Mouse (Mus musculus): ENCODE data around the gene Gm42878. TPM values are rescaled to one million over a fixed set of nuclear protein-coding genes. Genes with fewer than 3 reads are reported as not detected.

Gene Gm42878
- polyA plus RNA-seq, 1 experiment, result not detected

DNA sequence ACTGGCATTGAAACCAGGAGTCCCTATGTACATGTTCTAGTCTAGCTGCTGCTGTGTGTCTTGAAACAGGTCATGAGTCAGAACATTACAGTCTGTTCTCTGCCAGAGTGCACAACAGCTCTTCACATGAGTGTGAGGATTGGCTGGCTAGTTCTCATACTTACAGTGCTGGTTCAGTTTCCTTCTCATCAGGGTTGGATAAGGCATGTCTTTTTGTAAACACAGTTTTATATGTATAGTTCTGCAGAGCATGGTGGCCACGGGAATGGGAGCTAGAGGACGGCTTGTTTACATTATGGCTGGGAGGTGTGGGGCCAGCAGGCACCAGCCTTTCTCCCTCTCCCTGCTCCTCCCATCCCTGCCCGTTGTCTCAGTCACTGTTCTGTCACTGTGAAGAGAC is 75.7 kb downstream of the Gm42878 start:
- Histone ChIP-seq H3K9me3 (replicated peaks; ENCODE audit: control insufficient read depth, insufficient read depth, low read length, poor library complexity, severe bottlenecking) (no peaks in the 10 kb centered on the region), H3K4me3 (ENCODE audit: low read depth, low read length) (no peak overlapping the region), H3K27me3 (ENCODE audit: control insufficient read depth, insufficient read depth, low read length, poor library complexity, severe bottlenecking) (no peaks in the 10 kb centered on the region), H3K4me1 (ENCODE audit: control insufficient read depth, insufficient read depth, low read length) (no peaks in the 10 kb centered on the region), H3K9ac (ENCODE audit: low read depth, poor library complexity, severe bottlenecking) (no peak overlapping the region), H3K27ac (ENCODE audit: insufficient read depth, low read length) (no peak overlapping the region), H3K36me3 (ENCODE audit: control insufficient read depth, insufficient read depth, low read length, poor library complexity, severe bottlenecking) (no peaks in the 10 kb centered on the region)
- TF ChIP-seq POLR2A (IDR thresholded peaks at IDR 0.05; ENCODE audit: insufficient read depth, low read length), result no peak
- TF ChIP-seq CTCF (IDR thresholded peaks at IDR 0.05; ENCODE audit: low read depth, low read length), result no peak
- no peak for TF ChIP-seq EP300 (IDR thresholded peaks at IDR 0.05; ENCODE audit: insufficient read depth, low read depth, low read length)

Other genes starting within 250 kb of the Gm42878 start
- 23.1 and 25.9 TPM in 2 replicates for gene Trafd1, start 159.8 kb downstream of the Gm42878 start, polyA plus RNA-seq (2011; ENCODE audit: insufficient read depth, insufficient read length, low read depth, missing spikeins)
- gene Naa25, start 147.5 kb downstream of the Gm42878 start, polyA plus RNA-seq (2011; ENCODE audit: insufficient read depth, insufficient read length, low read depth, missing spikeins), result 70.0 and 77.9 TPM in 2 replicates
- gene Tmem116, start 93.6 kb downstream of the Gm42878 start, polyA plus RNA-seq (2011; ENCODE audit: insufficient read depth, insufficient read length, low read depth, missing spikeins), result 3.8 and 7.8 TPM in 2 replicates
- gene Erp29, start 93.0 kb downstream of the Gm42878 start, polyA plus RNA-seq (2011; ENCODE audit: insufficient read depth, insufficient read length, low read depth, missing spikeins), result 79.2 and 83.7 TPM in 2 replicates
- gene Adam1b, start 42.0 kb downstream of the Gm42878 start, polyA plus RNA-seq (2011; ENCODE audit: insufficient read depth, insufficient read length, low read depth, missing spikeins), result not detected in 2 replicates
- gene Adam1a, start within 50 bp of the Gm42878 start, polyA plus RNA-seq (2011; ENCODE audit: insufficient read depth, insufficient read length, low read depth, missing spikeins), result 2.3 TPM in 2 replicates
- gene Mapkapk5, start 423 bp upstream of the Gm42878 start, polyA plus RNA-seq (2011; ENCODE audit: insufficient read depth, insufficient read length, low read depth, missing spikeins), result 74.4 and 75.2 TPM in 2 replicates
- 160 and 180 TPM in 2 replicates for gene Aldh2, start 48.3 kb upstream of the Gm42878 start, polyA plus RNA-seq (2011; ENCODE audit: insufficient read depth, insufficient read length, low read depth, missing spikeins)
- gene Acad12, start 73.5 kb upstream of the Gm42878 start, polyA plus RNA-seq (2011; ENCODE audit: insufficient read depth, insufficient read length, low read depth, missing spikeins), result 5.8 and 6.3 TPM in 2 replicates
- 5.8 and 9.0 TPM in 2 replicates for gene Acad10, start 115.0 kb upstream of the Gm42878 start, polyA plus RNA-seq (2011; ENCODE audit: insufficient read depth, insufficient read length, low read depth, missing spikeins)
- gene Brap, start 115.1 kb upstream of the Gm42878 start, polyA plus RNA-seq (2011; ENCODE audit: insufficient read depth, insufficient read length, low read depth, missing spikeins), result 31.9 and 34.4 TPM in 2 replicates
- 269 and 284 TPM in 2 replicates for gene Atxn2, start 165.9 kb upstream of the Gm42878 start, polyA plus RNA-seq (2011; ENCODE audit: insufficient read depth, insufficient read length, low read depth, missing spikeins)